Mouse (Mus musculus): Measurements from ENCODE around the gene Tmem229a.

- TF ChIP-seq CTCF (IDR thresholded peaks at IDR 0.05; ENCODE audit: borderline replicate concordance, extremely low read depth, insufficient read depth, insufficient read length) (no peak), POLR2A (IDR thresholded peaks at IDR 0.05; ENCODE audit: borderline replicate concordance, extremely low read depth, insufficient read depth, insufficient read length, poor library complexity, severe bottlenecking) (no peak)
Observed at GRCm38 (mm10) chr6:24976176-24976575, 20.1 kb upstream of the Tmem229a start.
